ENCODE assay signal across 20 mouse cellular contexts in the genomic region with DNA sequence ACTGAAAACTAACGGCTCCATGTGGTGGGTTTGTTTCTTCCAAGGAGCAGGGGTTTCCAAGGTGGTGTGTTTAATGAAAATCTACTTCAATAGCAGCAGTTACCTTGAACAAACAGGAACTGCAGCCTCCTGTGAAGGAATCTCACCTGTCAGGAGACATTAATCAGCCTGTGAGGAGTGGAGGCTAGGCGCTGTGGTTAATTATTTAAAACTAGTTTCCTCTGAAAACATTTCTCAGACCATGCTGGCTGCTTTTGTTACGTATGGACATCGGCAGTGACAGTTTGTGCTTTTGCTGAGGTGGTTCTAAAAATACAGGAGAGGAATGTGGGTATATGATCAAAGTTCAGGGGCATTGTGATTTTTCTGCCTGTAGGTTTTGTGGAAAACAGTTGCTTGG.
DNase-seq lines count a peak whose midpoint lies in the region; ATAC-seq and TF ChIP-seq lines count a peak whose summit lies in the region.
"Had no signal": no experiment of that assay in that cellular context is flagged by ENCODE, and none has a peak within 500 bp of the region (broad histone marks: within the 10 kb centered on the region; RNA-seq: fewer than 3 reads in every experiment).

No protein-coding gene starts in this region.

- no peaks in the 10 kb centered on the region for H3K27me3 ChIP-seq in intestine, embryonic 15.5 days (replicated peaks)
- no peaks in the 10 kb centered on the region for H3K27me3 ChIP-seq in intestine, postnatal 0 days (replicated peaks; ENCODE audit: control insufficient read depth, insufficient read depth, low read length)
- H3K27me3 ChIP-seq in stomach, embryonic 14.5 days (ENCODE audit: control insufficient read depth, insufficient read depth, low read length) = no peaks in the 10 kb centered on the region
- no peaks in the 10 kb centered on the region for H3K27me3 ChIP-seq in stomach, postnatal 0 days (ENCODE audit: control insufficient read depth, insufficient read depth, low read length)
- no peaks in the 10 kb centered on the region for H3K27me3 ChIP-seq in liver, embryonic 16.5 days (ENCODE audit: control insufficient read depth, insufficient read depth, low read depth, low read length)
- H3K27me3 ChIP-seq in midbrain, embryonic 16.5 days (ENCODE audit: control insufficient read depth, insufficient read depth, low read depth, low read length) = no peaks in the 10 kb centered on the region
- H3K27me3 ChIP-seq: forebrain, embryonic 13.5 days; limb, embryonic 13.5 days had no signal

- no peak overlapping the region for H3K4me2 ChIP-seq in intestine, embryonic 15.5 days (replicated peaks)
- H3K4me2 ChIP-seq in intestine, postnatal 0 days (replicated peaks; ENCODE audit: low read depth) = no peak overlapping the region; the same call in 1 of the 2 replicates
- no peak overlapping the region for H3K4me2 ChIP-seq in stomach, embryonic 14.5 days (replicated peaks; ENCODE audit: low read depth, low read length)
- H3K4me2 ChIP-seq in stomach, postnatal 0 days (replicated peaks; ENCODE audit: low read depth) = no peak overlapping the region
- H3K4me2 ChIP-seq in liver, embryonic 16.5 days (ENCODE audit: low read depth, low read length) = no peak overlapping the region
- H3K4me2 ChIP-seq in midbrain, embryonic 16.5 days (ENCODE audit: low read length) = no peak overlapping the region
- H3K4me2 ChIP-seq: forebrain, embryonic 13.5 days; limb, embryonic 13.5 days; midbrain, embryonic 11.5 days had no signal

- no peak for DNase-seq in stomach, postnatal 0 days (ENCODE audit: low spot score)
- DNase-seq in thymus, postnatal 14 days = no peak
- DNase-seq in left cerebral cortex, adult 8-10 months (ENCODE audit: low spot score in 2 of 2) = no peak
- DNase-seq: adrenal gland, adult 8-10 months; cerebellum, adult 9-11 months; gastrocnemius, postnatal 25 days; heart, adult 2 months; heart, postnatal 36 days; thymus, adult 2 months had no signal

- H3K9ac ChIP-seq in intestine, embryonic 15.5 days = no peak overlapping the region
- no peak overlapping the region for H3K9ac ChIP-seq in intestine, postnatal 0 days (ENCODE audit: low read depth, low read length)
- no peak overlapping the region for H3K9ac ChIP-seq in stomach, embryonic 14.5 days (replicated peaks; ENCODE audit: low read depth, low read length)
- no peak overlapping the region for H3K9ac ChIP-seq in stomach, postnatal 0 days (ENCODE audit: low read length)
- no peak overlapping the region for H3K9ac ChIP-seq in liver, embryonic 16.5 days (ENCODE audit: low read depth, low read length)
- no peak overlapping the region for H3K9ac ChIP-seq in midbrain, embryonic 16.5 days (ENCODE audit: low read depth, low read length)
- H3K9ac ChIP-seq: forebrain, embryonic 13.5 days; limb, embryonic 13.5 days had no signal

- no peaks in the 10 kb centered on the region for H3K4me1 ChIP-seq in intestine, embryonic 15.5 days (replicated peaks)
- H3K4me1 ChIP-seq in intestine, postnatal 0 days (replicated peaks; ENCODE audit: control insufficient read depth, insufficient read depth, low read length) = no peaks in the 10 kb centered on the region
- peaks cover 8% of the 10 kb centered on the region; the same call in 1 of the 2 replicates for H3K4me1 ChIP-seq in stomach, embryonic 14.5 days (ENCODE audit: control insufficient read depth, insufficient read depth, low read length)
- H3K4me1 ChIP-seq in stomach, postnatal 0 days (replicated peaks; ENCODE audit: control insufficient read depth, insufficient read depth) = no peaks in the 10 kb centered on the region
- H3K4me1 ChIP-seq in liver, embryonic 16.5 days (ENCODE audit: control insufficient read depth, low read depth, low read length) = peaks cover 3% of the 10 kb centered on the region; the same call in 1 of the 2 replicates
- H3K4me1 ChIP-seq in midbrain, embryonic 16.5 days (ENCODE audit: control insufficient read depth, insufficient read depth, low read length) = no peaks in the 10 kb centered on the region; the same call in 1 of the 2 replicates

- no peak overlapping the region for H3K27ac ChIP-seq in intestine, embryonic 15.5 days
- H3K27ac ChIP-seq in intestine, postnatal 0 days (ENCODE audit: low read depth, low read length) = no peak overlapping the region
- H3K27ac ChIP-seq in stomach, embryonic 14.5 days (ENCODE audit: low read length) = peak overlapping the region; percentile 44; the same call in 1 of the 2 replicates
- H3K27ac ChIP-seq in stomach, postnatal 0 days (replicated peaks) = no peak overlapping the region
- peak overlapping the region; percentile 63 for H3K27ac ChIP-seq in liver, embryonic 16.5 days (ENCODE audit: low read length)
- H3K27ac ChIP-seq in midbrain, embryonic 16.5 days (ENCODE audit: low read length) = no peak overlapping the region
- H3K27ac ChIP-seq: forebrain, embryonic 13.5 days; heart, adult 2 months; limb, embryonic 13.5 days had no signal

- no peak overlapping the region for H3K4me3 ChIP-seq in intestine, embryonic 15.5 days (replicated peaks)
- H3K4me3 ChIP-seq in intestine, postnatal 0 days (ENCODE audit: low read depth, low read length) = no peak overlapping the region
- H3K4me3 ChIP-seq in stomach, embryonic 14.5 days (ENCODE audit: low read depth, low read length) = no peak overlapping the region
- H3K4me3 ChIP-seq in stomach, postnatal 0 days (ENCODE audit: low read depth, low read length) = no peak overlapping the region
- no peak overlapping the region for H3K4me3 ChIP-seq in liver, embryonic 16.5 days (ENCODE audit: low read depth, low read length)
- H3K4me3 ChIP-seq in midbrain, embryonic 16.5 days (ENCODE audit: low read depth, low read length) = no peak overlapping the region
- H3K4me3 ChIP-seq: erythroblast, embryonic 14.5 days; forebrain, embryonic 13.5 days; heart, adult 2 months; limb, embryonic 13.5 days had no signal

- no peaks in the 10 kb centered on the region for H3K36me3 ChIP-seq in intestine, embryonic 15.5 days
- H3K36me3 ChIP-seq in intestine, postnatal 0 days (ENCODE audit: control insufficient read depth, insufficient read depth) = no peaks in the 10 kb centered on the region
- no peaks in the 10 kb centered on the region for H3K36me3 ChIP-seq in stomach, embryonic 14.5 days (ENCODE audit: control insufficient read depth, insufficient read depth, low read length)
- H3K36me3 ChIP-seq in stomach, postnatal 0 days (ENCODE audit: control insufficient read depth, insufficient read depth, low read length) = no peaks in the 10 kb centered on the region
- H3K36me3 ChIP-seq in liver, embryonic 16.5 days (ENCODE audit: control insufficient read depth, insufficient read depth) = no peaks in the 10 kb centered on the region
- no peaks in the 10 kb centered on the region for H3K36me3 ChIP-seq in midbrain, embryonic 16.5 days (ENCODE audit: control insufficient read depth, insufficient read depth, low read length)
- H3K36me3 ChIP-seq: limb, embryonic 13.5 days had no signal

- no peak for TF ChIP-seq CTCF in intestine, postnatal 0 days (IDR thresholded peaks at IDR 0.05; ENCODE audit: low read depth)
- no peak for TF ChIP-seq CTCF in stomach, postnatal 0 days (IDR thresholded peaks at IDR 0.05; ENCODE audit: low read depth)

- H3K9me3 ChIP-seq in intestine, embryonic 15.5 days = no peaks in the 10 kb centered on the region
- no peaks in the 10 kb centered on the region for H3K9me3 ChIP-seq in intestine, postnatal 0 days (ENCODE audit: control insufficient read depth)
- no peaks in the 10 kb centered on the region for H3K9me3 ChIP-seq in stomach, embryonic 14.5 days (ENCODE audit: control insufficient read depth, low read depth, low read length)
- no peaks in the 10 kb centered on the region for H3K9me3 ChIP-seq in stomach, postnatal 0 days (ENCODE audit: control insufficient read depth, low read length)
- H3K9me3 ChIP-seq in liver, embryonic 16.5 days (replicated peaks; ENCODE audit: control insufficient read depth, low read length) = no peaks in the 10 kb centered on the region
- no peaks in the 10 kb centered on the region for H3K9me3 ChIP-seq in midbrain, embryonic 16.5 days (replicated peaks; ENCODE audit: control insufficient read depth, low read length, poor library complexity, severe bottlenecking)
- H3K9me3 ChIP-seq: forebrain, embryonic 13.5 days; limb, embryonic 13.5 days had no signal

- ATAC-seq in intestine, embryonic 15.5 days = peak; percentile 71
- no peak for ATAC-seq in intestine, postnatal 0 days
- 0 out of 2 replicates have a peak, but pooled peaks have one; percentile 10 for ATAC-seq in stomach, embryonic 14.5 days (ENCODE audit: insufficient number of reproducible peaks, insufficient read depth, low FRiP score, low read depth)
- ATAC-seq in stomach, postnatal 0 days (ENCODE audit: low FRiP score, low TSS enrichment) = no peak
- peak; percentile 53 for ATAC-seq in liver, embryonic 16.5 days (ENCODE audit: low read depth)
- ATAC-seq in midbrain, embryonic 16.5 days = no peak
- ATAC-seq: forebrain, embryonic 13.5 days; hindbrain, embryonic 16.5 days; lung, postnatal 0 days had no signal

- WGBS in intestine, embryonic 15.5 days = 48% methylated on average over 4 of the region's 4 CpGs
- WGBS in intestine, postnatal 0 days = 35% methylated on average over 4 of the region's 4 CpGs
- WGBS in stomach, embryonic 14.5 days = 26% methylated on average over 4 of the region's 4 CpGs
- 42% methylated on average over 4 of the region's 4 CpGs for WGBS in stomach, postnatal 0 days
- 40% methylated on average over 4 of the region's 4 CpGs for WGBS in liver, embryonic 16.5 days (ENCODE audit: insufficient replicate concordance)
- 73% methylated on average over 4 of the region's 4 CpGs for WGBS in midbrain, embryonic 16.5 days

- no peak for TF ChIP-seq EP300 in stomach, postnatal 0 days (optimal IDR thresholded peaks at IDR 0.05)

Comparison
In these comparisons a context has a peak if more than half of its experiments do, and no peak if none do; other contexts are left out.
1. ATAC-seq: peak in intestine, embryonic 15.5 days (single experiment), stomach, embryonic 14.5 days (single experiment) and liver, embryonic 16.5 days (single experiment); none in intestine, postnatal 0 days (single experiment), stomach, postnatal 0 days (single experiment) and midbrain, embryonic 16.5 days (single experiment).
2. H3K27ac ChIP-seq: peak in stomach, embryonic 14.5 days (single experiment) and liver, embryonic 16.5 days (single experiment); none in intestine, embryonic 15.5 days (single experiment), intestine, postnatal 0 days (single experiment), stomach, postnatal 0 days (single experiment) and midbrain, embryonic 16.5 days (single experiment).